ENCODE assay signal across 9 mouse cellular contexts in the genomic region with DNA sequence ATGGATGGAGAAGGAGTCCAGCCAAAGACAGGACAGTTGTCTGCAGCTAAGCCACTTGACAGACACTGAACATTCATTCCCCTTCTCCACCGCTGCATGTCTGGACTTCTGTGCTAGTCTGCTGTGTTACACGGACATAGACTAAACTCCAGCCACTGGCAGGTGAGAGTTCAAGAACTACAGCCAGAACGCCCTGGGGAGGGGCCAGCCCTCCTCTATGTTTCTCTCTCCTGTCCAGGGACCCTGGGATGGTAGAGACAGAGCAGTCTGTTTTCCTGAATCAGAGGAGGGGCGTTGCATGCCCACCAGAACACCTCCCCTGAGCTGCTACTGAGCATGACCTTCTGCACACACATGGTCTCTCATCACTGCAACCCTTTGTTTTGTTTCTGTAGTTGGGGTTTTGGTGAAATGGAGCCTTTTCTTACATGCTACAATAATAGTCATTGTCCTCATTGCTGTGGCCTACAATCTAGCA. TPM values are rescaled to one million over a fixed set of nuclear protein-coding genes. Genes with fewer than 3 reads are reported as not detected.
A peak's percentile ranks its signal among the peaks of the same experiment; 100 is the strongest.
DNase-seq lines count a peak whose midpoint lies in the region; ATAC-seq lines count a peak whose summit lies in the region.
"Had no signal": no experiment of that assay in that cellular context is flagged by ENCODE, and none has a peak within 500 bp of the region (broad histone marks: within the 10 kb centered on the region; RNA-seq: fewer than 3 reads in every experiment).

No protein-coding gene starts in this region.

- peak overlapping the region; percentile 37 for H3K4me2 ChIP-seq in heart, embryonic 11.5 days
- H3K4me2 ChIP-seq in lung, embryonic 15.5 days, result peak overlapping the region; percentile 8; the same call in 1 of the 2 replicates
- peak overlapping the region; percentile 17; the same call in 1 of the 2 replicates for H3K4me2 ChIP-seq in stomach, embryonic 14.5 days (replicated peaks; ENCODE audit: low read depth, low read length)
- H3K4me2 ChIP-seq: limb, embryonic 13.5 days had no signal

- no peak for DNase-seq in heart, postnatal 14 days
- no peak for DNase-seq in lung, postnatal 36 days
- peak; percentile 5 to 15 for DNase-seq in kidney, postnatal 4 days
- DNase-seq in thymus, adult 18-20 months, result no peak

- peaks cover 7% of the 10 kb centered on the region for H3K4me1 ChIP-seq in heart, embryonic 11.5 days (ENCODE audit: control insufficient read depth, insufficient read depth, low read length)
- H3K4me1 ChIP-seq in lung, embryonic 15.5 days, result peaks cover 11% of the 10 kb centered on the region; the same call in 1 of the 2 replicates
- H3K4me1 ChIP-seq in stomach, embryonic 14.5 days (ENCODE audit: control insufficient read depth, insufficient read depth, low read length), result peaks cover 9% of the 10 kb centered on the region; the same call in 1 of the 2 replicates

- no peak overlapping the region for H3K4me3 ChIP-seq in heart, embryonic 11.5 days (ENCODE audit: low read depth, low read length)
- H3K4me3 ChIP-seq in lung, embryonic 15.5 days, result no peak overlapping the region
- H3K4me3 ChIP-seq in stomach, embryonic 14.5 days (ENCODE audit: low read depth, low read length), result no peak overlapping the region
- H3K4me3 ChIP-seq: limb, embryonic 13.5 days had no signal

- intact Hi-C loops in heart, postnatal 14 days (cut with DNase I), result no loop called here

- 30% methylated on average over 4 of the region's 4 CpGs for WGBS in heart, embryonic 11.5 days (ENCODE audit: insufficient replicate concordance)
- 17% methylated on average over 4 of the region's 4 CpGs for WGBS in lung, embryonic 15.5 days
- WGBS in stomach, embryonic 14.5 days, result 23% methylated on average over 4 of the region's 4 CpGs

- no peak overlapping the region for H3K9ac ChIP-seq in heart, embryonic 11.5 days (ENCODE audit: low read depth, low read length)
- H3K9ac ChIP-seq in lung, embryonic 15.5 days, result no peak overlapping the region
- no peak overlapping the region for H3K9ac ChIP-seq in stomach, embryonic 14.5 days (replicated peaks; ENCODE audit: low read depth, low read length)
- H3K9ac ChIP-seq: limb, embryonic 13.5 days had no signal

- H3K9me3 ChIP-seq in heart, embryonic 11.5 days (replicated peaks; ENCODE audit: control insufficient read depth, low read length), result no peaks in the 10 kb centered on the region
- H3K9me3 ChIP-seq in lung, embryonic 15.5 days, result no peaks in the 10 kb centered on the region
- H3K9me3 ChIP-seq in stomach, embryonic 14.5 days (ENCODE audit: control insufficient read depth, low read depth, low read length), result no peaks in the 10 kb centered on the region
- H3K9me3 ChIP-seq: limb, embryonic 13.5 days had no signal

- H3K27ac ChIP-seq in heart, embryonic 11.5 days (ENCODE audit: low read depth, low read length), result no peak overlapping the region
- peak overlapping the region; percentile 46 for H3K27ac ChIP-seq in lung, embryonic 15.5 days
- no peak overlapping the region; the same call in 1 of the 2 replicates for H3K27ac ChIP-seq in stomach, embryonic 14.5 days (ENCODE audit: low read length)
- H3K27ac ChIP-seq: limb, embryonic 13.5 days had no signal

- no peaks in the 10 kb centered on the region for H3K36me3 ChIP-seq in heart, embryonic 11.5 days (ENCODE audit: control insufficient read depth, insufficient read depth, low read length)
- no peaks in the 10 kb centered on the region for H3K36me3 ChIP-seq in lung, embryonic 15.5 days
- no peaks in the 10 kb centered on the region for H3K36me3 ChIP-seq in stomach, embryonic 14.5 days (ENCODE audit: control insufficient read depth, insufficient read depth, low read length)
- H3K36me3 ChIP-seq: limb, embryonic 13.5 days had no signal

- H3K27me3 ChIP-seq in heart, embryonic 11.5 days (ENCODE audit: control insufficient read depth, insufficient read depth, low read length), result no peaks in the 10 kb centered on the region
- H3K27me3 ChIP-seq in lung, embryonic 15.5 days, result no peaks in the 10 kb centered on the region
- no peaks in the 10 kb centered on the region for H3K27me3 ChIP-seq in stomach, embryonic 14.5 days (ENCODE audit: control insufficient read depth, insufficient read depth, low read length)
- H3K27me3 ChIP-seq: limb, embryonic 13.5 days had no signal

- ATAC-seq in heart, embryonic 11.5 days (replicated peaks; ENCODE audit: insufficient number of reproducible peaks, low FRiP score, low TSS enrichment), result 0 out of 2 replicates have a peak, but pooled peaks have one; percentile 49
- ATAC-seq in lung, embryonic 15.5 days (ENCODE audit: borderline replicate concordance, extremely low read depth, low FRiP score, low TSS enrichment), result no peak
- ATAC-seq in stomach, embryonic 14.5 days (ENCODE audit: insufficient number of reproducible peaks, insufficient read depth, low FRiP score, low read depth), result no peak
- ATAC-seq in granulocyte monocyte progenitor cell, adult 5-6 weeks (replicated peaks; ENCODE audit: poor library complexity, severe bottlenecking), result no peak

RNA-seq across cellular contexts. Expression of a gene that starts 8.4 kb away (rescaled TPM):
- polyA plus RNA-seq in heart, embryonic 11.5 days (2014; fragmentation: Nextera tagmentation; extraction: Ambion mirVana), result 34.0 and 40.8 TPM in 2 replicates
- total RNA-seq in heart, postnatal 14 days (2021), result 10 to 100 TPM; 34.4 to 35.9 TPM
- 29.7 and 31.9 TPM in 2 replicates for polyA plus RNA-seq in lung, embryonic 15.5 days (2015; fragmentation: Nextera tagmentation; extraction: Ambion mirVana)
- polyA plus RNA-seq in stomach, embryonic 14.5 days (2014; fragmentation: Nextera tagmentation; extraction: Ambion mirVana), result 46.0 and 47.4 TPM in 2 replicates
- total RNA-seq in granulocyte monocyte progenitor cell, adult 5-6 weeks (2014; fragmentation: Nextera tagmentation), result 11.1 and 19.4 TPM in 2 replicates
- 12.9 and 16.2 TPM in 2 replicates for total RNA-seq in granulocyte monocyte progenitor cell, adult 5-6 weeks (2017)

Comparison
In these comparisons a context has a peak if more than half of its experiments do, and no peak if none do; other contexts are left out.
1. DNase-seq: peak in kidney, postnatal 4 days (2 of 2); none in heart, postnatal 14 days (0 of 2), lung, postnatal 36 days (single experiment) and thymus, adult 18-20 months (0 of 2).
2. Peak in every context shown above with its lines, with median percentiles within 50 percentile points of each other: H3K4me2 ChIP-seq.